Mouse (Mus musculus): ENCODE data around the gene Gm5615. TPM values are rescaled to one million over a fixed set of nuclear protein-coding genes. Genes with fewer than 3 reads are reported as not detected.

Gm5615 gene
- not detected in 2 replicates for polyA plus RNA-seq (2016; fragmentation: Nextera tagmentation; extraction: Ambion mirVana)

GRCm38 (mm10) chr9:36541863-36542262 is at the start of gene Gm5615:
Gene Gm5615 (minus strand): TSS chr9:36541963.
- Histone ChIP-seq H3K27ac (no peak within 1 kb of the TSS), H3K9ac (no peak within 1 kb of the TSS), H3K36me3 (no peaks in the 10 kb centered on the region), H3K9me3 (peaks cover 4% of the 10 kb centered on the region; the same call in 1 of the 2 replicates), H3K27me3 (no peaks in the 10 kb centered on the region), H3K4me3 (no peak within 1 kb of the TSS), H3K4me1 (no peaks in the 10 kb centered on the region), H3K4me2 (replicated peaks) (no peak within 1 kb of the TSS)
- 88% methylated on average over 2 of the region's 2 CpGs for WGBS
- ATAC-seq (ENCODE audit: insufficient number of reproducible peaks, insufficient read depth, low FRiP score, low TSS enrichment): no peak

GRCm38 (mm10) chr9:36582535-36582934 is 40.8 kb upstream of the Gm5615 start, which contains the start of gene Gm17689:
Gene Gm17689 (minus strand): TSS chr9:36582635.
- no peak within 1 kb of the TSS for H3K4me2 ChIP-seq (replicated peaks)
- WGBS: 79% methylated on average over 1 of the region's 1 CpGs
- no peak for ATAC-seq (ENCODE audit: insufficient number of reproducible peaks, insufficient read depth, low FRiP score, low TSS enrichment)

GRCm38 (mm10) chr9:36504211-36504610 is 37.6 kb downstream of the Gm5615 start:
- ATAC-seq (ENCODE audit: insufficient number of reproducible peaks, insufficient read depth, low FRiP score, low TSS enrichment): no peak
- no peaks in the 10 kb centered on the region for H3K4me1 ChIP-seq
- WGBS: 89% methylated on average over 5 of the region's 5 CpGs
- H3K9me3 ChIP-seq: peaks cover 15% of the 10 kb centered on the region
- H3K36me3 ChIP-seq: no peaks in the 10 kb centered on the region
- H3K27me3 ChIP-seq: no peaks in the 10 kb centered on the region
- H3K9ac ChIP-seq: no peak overlapping the region
- H3K4me3 ChIP-seq: no peak overlapping the region
- no peak overlapping the region for H3K4me2 ChIP-seq (replicated peaks)
- no peak overlapping the region for H3K27ac ChIP-seq

More at GRCm38 (mm10) chr9:36582535-36582934, 40.8 kb upstream of the Gm5615 start, which contains the start of gene Gm17689:
- H3K4me1 ChIP-seq: no peaks in the 10 kb centered on the region
- H3K36me3 ChIP-seq: no peaks in the 10 kb centered on the region
- no peak within 1 kb of the TSS for H3K27ac ChIP-seq
- no peaks in the 10 kb centered on the region; the same call in 1 of the 2 replicates for H3K9me3 ChIP-seq
- no peak within 1 kb of the TSS for H3K4me3 ChIP-seq
- no peak within 1 kb of the TSS for H3K9ac ChIP-seq
- H3K27me3 ChIP-seq: no peaks in the 10 kb centered on the region

- ATAC-seq (ENCODE audit: insufficient number of reproducible peaks, insufficient read depth, low FRiP score, low TSS enrichment): no peak
- Histone ChIP-seq H3K4me2 (replicated peaks) (no peak overlapping the region), H3K9ac (no peak overlapping the region), H3K27ac (no peak overlapping the region), H3K27me3 (no peaks in the 10 kb centered on the region), H3K9me3 (peaks cover 4% of the 10 kb centered on the region; the same call in 1 of the 2 replicates), H3K4me1 (no peaks in the 10 kb centered on the region), H3K4me3 (no peak overlapping the region), H3K36me3 (no peaks in the 10 kb centered on the region)
- 66% methylated on average over 1 of the region's 1 CpGs for WGBS
Observed at GRCm38 (mm10) chr9:36495824-36496223, 45.9 kb downstream of the Gm5615 start.

- H3K27me3 ChIP-seq: no peaks in the 10 kb centered on the region
- H3K4me2 ChIP-seq (replicated peaks): no peak overlapping the region
- no peak overlapping the region for H3K4me3 ChIP-seq
- no peak overlapping the region for H3K27ac ChIP-seq
- no peak overlapping the region for H3K9ac ChIP-seq
- H3K36me3 ChIP-seq: no peaks in the 10 kb centered on the region
- H3K4me1 ChIP-seq: no peaks in the 10 kb centered on the region
- no peak for ATAC-seq (ENCODE audit: insufficient number of reproducible peaks, insufficient read depth, low FRiP score, low TSS enrichment)
- H3K9me3 ChIP-seq: peaks cover 4% of the 10 kb centered on the region; the same call in 1 of the 2 replicates
- WGBS: 85% methylated on average over 4 of the region's 4 CpGs
Observed at GRCm38 (mm10) chr9:36494501-36495220, 47.1 kb downstream of the Gm5615 start.

Other genes starting within 250 kb of the Gm5615 start
- not detected in 2 replicates for gene Gm7257, start 110.1 kb downstream of the Gm5615 start, polyA plus RNA-seq (2016; fragmentation: Nextera tagmentation; extraction: Ambion mirVana)
- gene Gm9513, start 66.3 kb downstream of the Gm5615 start, polyA plus RNA-seq (2016; fragmentation: Nextera tagmentation; extraction: Ambion mirVana): not detected in 2 replicates
- not detected in 2 replicates for gene Gm17689, start 40.7 kb upstream of the Gm5615 start, polyA plus RNA-seq (2016; fragmentation: Nextera tagmentation; extraction: Ambion mirVana)
- gene A630095E13Rik, start 101.4 kb upstream of the Gm5615 start, polyA plus RNA-seq (2016; fragmentation: Nextera tagmentation; extraction: Ambion mirVana): not detected in 2 replicates
- gene Acrv1, start 151.3 kb upstream of the Gm5615 start, polyA plus RNA-seq (2016; fragmentation: Nextera tagmentation; extraction: Ambion mirVana): 0.14 TPM in 1 of 2 replicates, not detected in the other
- gene Chek1, start 185.1 kb upstream of the Gm5615 start, polyA plus RNA-seq (2016; fragmentation: Nextera tagmentation; extraction: Ambion mirVana): 50.6 and 51.6 TPM in 2 replicates
- 230 and 245 TPM in 2 replicates for gene Stt3a, start 225.7 kb upstream of the Gm5615 start, polyA plus RNA-seq (2016; fragmentation: Nextera tagmentation; extraction: Ambion mirVana)